Mouse (Mus musculus) limb, embryonic 11.5 days (tissue): ENCODE measurements around the gene Phf1. TPM values are rescaled to one million over a fixed set of nuclear protein-coding genes. Genes with fewer than 3 reads are reported as not detected.

ENCODE experiments used
- ATAC-seq: fragments of 200-750 bp; cut with Nextera tagmentation; 2 replicates; pipeline ENCODE4 v1.8.0; 2017; ENCODE audit warnings: low read depth; ENCODE audit not compliant: insufficient number of reproducible peaks, low FRiP score, low TSS enrichment
- DNase-seq: peaks from one replicate; pipeline ENCODE4 v3.0.0-alpha.2; 2015; ENCODE audit warnings: low spot score
- H3K27ac ChIP-seq: fragments of 300-500 bp; sonication (generic); replicated peaks from 2 replicates; pipeline ENCODE4 v1.5.1; 2014; ENCODE audit warnings: low read depth, mild to moderate bottlenecking, low read length
- H3K27me3 ChIP-seq: fragments of 300-500 bp; sonication (generic); 2 replicates; pipeline ENCODE4 v1.6.1; 2014; ENCODE audit warnings: mild to moderate bottlenecking, low read length, mixed read lengths; ENCODE audit not compliant: control insufficient read depth, insufficient read depth
- H3K36me3 ChIP-seq: fragments of 300-500 bp; sonication (generic); 2 replicates; pipeline ENCODE4 v1.6.1; 2014; ENCODE audit warnings: mild to moderate bottlenecking, low read length, moderate library complexity, mixed read lengths; ENCODE audit not compliant: control insufficient read depth, insufficient read depth
- H3K4me1 ChIP-seq: fragments of 300-500 bp; sonication (generic); 2 replicates; pipeline ENCODE4 v1.6.1; 2014; ENCODE audit warnings: low read length, mixed read lengths; ENCODE audit not compliant: control insufficient read depth, insufficient read depth
- H3K4me2 ChIP-seq: fragments of 300-500 bp; sonication (generic); 2 replicates; pipeline ENCODE4 v1.6.1; 2014; ENCODE audit warnings: low read depth, mild to moderate bottlenecking, moderate library complexity; ENCODE audit not compliant: severe bottlenecking
- H3K4me3 ChIP-seq: fragments of 300-500 bp; sonication (generic); 2 replicates; pipeline ENCODE4 v1.5.1; 2014; ENCODE audit warnings: low read depth, low read length
- H3K9ac ChIP-seq: fragments of 300-500 bp; sonication (generic); 2 replicates; pipeline ENCODE4 v1.6.1; 2014; ENCODE audit warnings: mild to moderate bottlenecking, low read length
- H3K9me3 ChIP-seq: fragments of 300-500 bp; sonication (generic); 2 replicates; pipeline ENCODE4 v1.6.1; 2016; ENCODE audit warnings: low read length; ENCODE audit not compliant: control insufficient read depth
- WGBS: fragments of 180-500 bp; shearing (Covaris S2); extraction: QIAGEN DNeasy Blood & Tissue Kit; methylation state at CpG from one replicate; pipeline ENCODE4 v1.1.7; 2014; 5-methylcytosine and 5-hydroxymethylcytosine counted together
- polyA plus RNA-seq: library from polyadenylated mRNA; unstranded; fragments of >200 nt; fragmentation: Nextera tagmentation; extraction: Ambion mirVana; gene quantifications from 2 replicates; pipeline ENCODE4 v1.2.1, GENCODE M21; 2014

Gene Phf1
- polyA plus RNA-seq: 4.7 and 5.0 TPM in 2 replicates

GRCm38 (mm10) chr17:26932839-26933398 is at the start of gene Phf1:
TSS of gene Phf1 (plus strand) at chr17:26933052.
- under 1% methylated on average over 41 of the region's 43 CpGs for WGBS
- peak within 1 kb of the TSS; percentile 65 for H3K4me3 ChIP-seq

GRCm38 (mm10) chr17:26883585-26883984 is 49.3 kb upstream of the Phf1 start:
- H3K4me1 ChIP-seq: 0 out of 2 replicates have a peak, but pooled peaks cover 2% of the 10 kb centered on the region
- DNase-seq: no peak
- H3K36me3 ChIP-seq: no peaks in the 10 kb centered on the region
- no peak overlapping the region for H3K4me2 ChIP-seq
- H3K9ac ChIP-seq: no peak overlapping the region
- no peaks in the 10 kb centered on the region for H3K9me3 ChIP-seq
- 82% methylated on average over 6 of the region's 6 CpGs for WGBS
- no peak overlapping the region for H3K27ac ChIP-seq
- ATAC-seq: no peak
- H3K4me3 ChIP-seq: no peak overlapping the region
- 0 out of 2 replicates have a peak, but pooled peaks cover 2% of the 10 kb centered on the region for H3K27me3 ChIP-seq

More at GRCm38 (mm10) chr17:26932839-26933398, at the start of gene Phf1:
- DNase-seq (peak; percentile 98), ATAC-seq (peak; percentile 82)
- peak within 1 kb of the TSS; percentile 73 for H3K27ac ChIP-seq
- no peaks in the 10 kb centered on the region for H3K27me3 ChIP-seq
- H3K36me3 ChIP-seq: peaks cover 4% of the 10 kb centered on the region; the same call in 1 of the 2 replicates
- H3K9ac ChIP-seq: peak within 1 kb of the TSS; percentile 72
- no peaks in the 10 kb centered on the region for H3K9me3 ChIP-seq
- peaks cover 7% of the 10 kb centered on the region for H3K4me1 ChIP-seq
- peak within 1 kb of the TSS; percentile 94 for H3K4me2 ChIP-seq

GRCm38 (mm10) chr17:26884995-26885926 is 47.6 kb upstream of the Phf1 start:
- 0 out of 2 replicates have a peak, but pooled peaks cover 2% of the 10 kb centered on the region for H3K4me1 ChIP-seq
- H3K4me3 ChIP-seq: peak overlapping the region; percentile 14
- H3K27ac ChIP-seq: no peak overlapping the region
- DNase-seq: peak; percentile 78
- 23% methylated on average over 25 of the region's 25 CpGs for WGBS
- no peaks in the 10 kb centered on the region for H3K9me3 ChIP-seq
- ATAC-seq: no peak
- H3K36me3 ChIP-seq: no peaks in the 10 kb centered on the region
- H3K4me2 ChIP-seq: peak overlapping the region; percentile 46
- no peak overlapping the region for H3K9ac ChIP-seq
- H3K27me3 ChIP-seq: 0 out of 2 replicates have a peak, but pooled peaks cover 2% of the 10 kb centered on the region

GRCm38 (mm10) chr17:26886047-26886749 is 46.7 kb upstream of the Phf1 start:
- peak; percentile 90 for DNase-seq
- peak overlapping the region; percentile 14; the same call in 1 of the 2 replicates for H3K4me3 ChIP-seq
- no peak overlapping the region for H3K27ac ChIP-seq
- 11% methylated on average over 30 of the region's 30 CpGs for WGBS
- H3K4me1 ChIP-seq: 0 out of 2 replicates have a peak, but pooled peaks cover 2% of the 10 kb centered on the region
- no peaks in the 10 kb centered on the region for H3K36me3 ChIP-seq
- H3K9ac ChIP-seq: no peak overlapping the region
- H3K27me3 ChIP-seq: 0 out of 2 replicates have a peak, but pooled peaks cover 2% of the 10 kb centered on the region
- H3K9me3 ChIP-seq: no peaks in the 10 kb centered on the region
- H3K4me2 ChIP-seq: peak overlapping the region; percentile 46
- ATAC-seq: peak; percentile 68; the same call in 1 of the 2 replicates

- peaks cover 8% of the 10 kb centered on the region; the same call in 1 of the 2 replicates for H3K4me1 ChIP-seq
- H3K9me3 ChIP-seq: no peaks in the 10 kb centered on the region
- WGBS: 35% methylated on average over 3 of the region's 3 CpGs
- no peak overlapping the region for H3K4me2 ChIP-seq
- no peak for ATAC-seq
- H3K27ac ChIP-seq: no peak overlapping the region
- H3K4me3 ChIP-seq: no peak overlapping the region
- no peak for DNase-seq
- H3K9ac ChIP-seq: no peak overlapping the region
- no peaks in the 10 kb centered on the region for H3K36me3 ChIP-seq
- 0 out of 2 replicates have a peak, but pooled peaks cover 2% of the 10 kb centered on the region for H3K27me3 ChIP-seq
Measured at GRCm38 (mm10) chr17:26887926-26888325, 44.9 kb upstream of the Phf1 start.

- H3K4me3 ChIP-seq: no peak overlapping the region
- no peak overlapping the region; the same call in 1 of the 2 replicates for H3K9ac ChIP-seq
- 0 out of 2 replicates have a peak, but pooled peaks have one; percentile 51 for ATAC-seq
- H3K27ac ChIP-seq: no peak overlapping the region
- H3K4me2 ChIP-seq: no peak overlapping the region
- WGBS: 57% methylated on average over 16 of the region's 16 CpGs
- no peaks in the 10 kb centered on the region for H3K36me3 ChIP-seq
- H3K9me3 ChIP-seq: no peaks in the 10 kb centered on the region
- H3K4me1 ChIP-seq: peaks cover 8% of the 10 kb centered on the region; the same call in 1 of the 2 replicates
- no peaks in the 10 kb centered on the region for H3K27me3 ChIP-seq
- DNase-seq: no peak
Measured at GRCm38 (mm10) chr17:26892635-26893375, 40.0 kb upstream of the Phf1 start.

GRCm38 (mm10) chr17:26893492-26893891 is 39.4 kb upstream of the Phf1 start:
- no peak overlapping the region for H3K4me3 ChIP-seq
- peaks cover 8% of the 10 kb centered on the region; the same call in 1 of the 2 replicates for H3K4me1 ChIP-seq
- 60% methylated on average over 6 of the region's 6 CpGs for WGBS
- H3K27me3 ChIP-seq: no peaks in the 10 kb centered on the region
- no peaks in the 10 kb centered on the region for H3K36me3 ChIP-seq
- H3K9ac ChIP-seq: 0 out of 2 replicates have a peak overlapping the region, but pooled peaks have one; percentile 22
- DNase-seq (no peak), ATAC-seq (no peak)
- no peak overlapping the region for H3K27ac ChIP-seq
- H3K4me2 ChIP-seq: no peak overlapping the region
- no peaks in the 10 kb centered on the region for H3K9me3 ChIP-seq
